Mouse (Mus musculus) frontal cortex, adult (tissue): ENCODE measurements around the gene Loxl3.

ENCODE experiments used
- ATAC-seq: cut with Nextera tagmentation; 2 replicates; pipeline ENCODE4 v1.9.2; 2017; ENCODE audit warnings: mild to moderate bottlenecking, moderate library complexity, mixed read lengths; ENCODE audit not compliant: low TSS enrichment

Loxl3 gene

GRCm38 (mm10) chr6:83033249-83034185 lies at the start of gene Loxl3, which contains the start of gene Dok1:
Gene Loxl3, plus strand, starts transcription at chr6:83034173.
Gene Dok1, minus strand, starts transcription at chr6:83033471.
- peak; percentile 29; the same call in 1 of the 2 replicates for ATAC-seq

- no peak for ATAC-seq
Observed at GRCm38 (mm10) chr6:82987411-82987971, 46.5 kb upstream of the Loxl3 start.

DNA sequence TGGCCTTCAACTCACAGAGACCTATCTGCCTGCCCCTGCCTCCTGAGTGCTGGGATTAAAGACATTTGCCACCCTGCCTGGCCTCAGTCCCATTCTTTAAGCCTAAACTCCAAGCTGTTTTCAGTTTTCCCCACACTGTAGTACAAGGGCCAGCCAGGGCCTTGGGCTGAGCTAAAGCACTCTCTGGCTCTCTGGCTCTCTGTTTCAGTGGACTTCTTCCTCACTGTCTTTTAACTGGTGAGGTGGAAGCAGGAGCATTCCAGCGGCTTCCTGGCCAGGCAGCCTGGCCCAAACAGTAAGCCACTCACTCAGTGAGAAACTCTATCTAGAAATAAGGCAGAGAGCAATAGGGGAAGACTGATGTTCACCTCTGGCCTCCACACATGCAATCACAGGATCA lies 40.3 kb upstream of the Loxl3 start:
- ATAC-seq = no peak

DNA sequence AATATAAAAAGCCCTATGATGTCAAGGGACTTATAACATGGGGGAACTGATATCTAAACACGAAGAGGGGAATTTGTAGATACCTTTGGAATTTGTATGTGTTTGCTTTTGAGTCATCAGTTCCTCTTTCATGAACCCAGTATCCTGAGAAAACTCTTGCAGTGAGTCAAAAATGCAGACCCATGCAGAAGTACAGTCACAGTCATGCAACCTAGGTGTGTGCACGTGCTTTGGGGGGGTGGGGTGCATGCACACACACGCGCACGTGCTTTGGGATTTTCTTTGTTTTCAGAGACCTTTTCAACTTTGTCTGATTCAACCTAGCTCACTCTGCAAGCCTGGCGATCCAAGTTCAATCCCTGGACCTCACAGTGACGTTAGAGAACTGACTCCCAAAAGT lies 39.6 kb upstream of the Loxl3 start:
- no peak for ATAC-seq

DNA sequence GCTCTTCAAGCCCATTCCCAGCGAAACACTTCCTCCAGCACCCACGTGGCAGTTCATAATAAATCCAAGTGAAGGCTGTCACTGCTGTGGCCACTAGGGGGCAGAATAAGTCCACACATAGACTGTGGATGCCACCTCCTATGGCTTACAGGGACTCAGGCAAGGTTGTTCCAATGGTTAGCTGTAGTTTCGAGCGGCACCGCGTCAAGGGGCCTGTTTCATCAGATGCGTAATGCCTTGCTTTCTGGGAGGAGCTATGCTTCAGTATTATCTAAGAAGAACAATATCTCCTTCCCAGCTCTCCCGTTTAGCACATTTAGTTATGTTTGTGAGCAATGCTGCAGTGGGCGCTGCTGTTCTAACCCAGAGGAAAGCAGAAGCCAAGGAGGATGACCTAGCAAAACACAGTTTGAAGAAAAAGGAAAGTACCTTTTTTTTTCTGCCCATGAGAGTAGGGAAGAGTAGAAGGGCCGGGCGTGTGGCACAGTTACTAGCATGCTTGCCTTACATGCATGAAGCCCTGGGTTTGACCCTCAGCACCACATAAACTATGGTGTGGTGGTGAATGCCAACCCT lies 37.1 kb upstream of the Loxl3 start:
- ATAC-seq = peak; percentile 100

GRCm38 (mm10) chr6:82997511-82998102 lies 36.4 kb upstream of the Loxl3 start:
- peak; percentile 21; the same call in 1 of the 2 replicates for ATAC-seq

DNA sequence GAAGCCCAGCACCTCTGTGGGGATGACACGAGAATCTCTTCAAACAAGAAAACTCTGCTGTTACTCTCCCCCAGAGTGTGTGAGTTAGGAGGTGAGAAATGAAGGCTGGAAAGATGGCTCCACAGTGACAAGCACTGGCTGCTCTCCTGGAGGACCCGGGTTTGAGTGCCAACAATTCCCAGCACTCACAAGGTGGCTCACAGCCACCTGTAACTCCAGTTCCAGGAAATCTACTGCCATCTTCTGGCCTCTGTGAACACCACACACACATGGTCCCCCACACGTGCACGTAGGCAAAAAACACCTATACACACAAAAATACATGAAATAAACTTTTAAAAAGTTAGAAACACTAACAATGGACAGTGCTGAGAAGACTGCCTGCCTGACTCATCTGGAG lies 35.6 kb upstream of the Loxl3 start:
- ATAC-seq = no peak

DNA sequence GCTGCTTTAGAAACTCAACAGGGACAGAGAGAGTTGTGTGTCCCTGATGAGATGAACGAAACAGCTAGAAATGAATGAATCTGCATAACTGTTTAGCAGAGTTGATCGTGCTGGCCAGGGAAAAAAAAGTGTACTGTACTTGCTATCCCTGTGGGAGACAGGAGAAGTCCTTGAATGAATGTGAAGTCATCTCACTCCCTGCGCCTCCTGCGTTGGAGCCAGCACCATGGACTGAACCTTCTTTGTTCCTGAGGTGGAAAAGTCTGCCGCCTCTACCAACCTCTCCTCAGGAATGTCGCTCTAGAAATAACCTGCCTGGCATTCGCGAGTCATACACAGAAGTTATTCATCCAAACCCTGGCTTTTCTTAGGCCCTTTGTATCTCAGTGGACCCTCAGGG lies 34.0 kb upstream of the Loxl3 start:
- no peak for ATAC-seq

- ATAC-seq = no peak
Observed at GRCm38 (mm10) chr6:83003082-83003481, 30.9 kb upstream of the Loxl3 start.

DNA sequence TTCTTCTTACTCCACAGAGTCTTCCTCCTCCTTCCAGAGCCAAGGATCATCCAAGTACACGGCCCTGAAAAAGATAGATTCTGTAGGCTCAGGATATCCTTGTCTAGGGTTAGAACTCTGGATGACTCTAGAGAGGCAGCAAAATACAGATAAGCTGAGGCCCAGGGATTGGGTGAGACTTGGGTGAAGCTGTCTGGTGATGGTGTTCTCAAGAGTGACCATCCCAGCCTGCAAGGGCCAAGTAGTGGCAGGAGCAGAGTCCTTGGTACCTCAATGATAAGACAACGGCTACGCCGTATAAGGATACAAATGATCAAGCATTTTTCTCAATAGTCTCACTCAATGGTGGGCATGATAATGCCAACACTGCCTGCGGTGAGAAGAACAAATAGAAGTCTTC lies 30.1 kb upstream of the Loxl3 start:
- ATAC-seq = no peak

DNA sequence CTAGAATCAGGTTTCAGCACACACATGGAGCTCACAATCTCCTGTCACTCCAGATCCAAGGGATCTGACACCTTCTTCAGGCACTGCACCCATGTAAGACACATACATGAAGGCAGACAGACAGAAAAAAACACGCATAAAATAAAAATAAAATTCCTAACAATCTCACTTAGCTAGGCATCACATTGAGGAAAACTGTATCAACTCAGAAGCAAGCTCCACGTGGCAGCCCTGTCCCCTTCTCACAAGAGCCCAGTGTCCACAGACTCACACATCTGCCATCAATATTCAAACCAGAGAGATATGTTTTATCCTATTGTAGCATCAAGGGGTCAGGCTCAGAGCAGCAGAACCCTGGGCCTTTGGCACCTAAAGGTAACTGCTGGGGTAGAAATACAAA lies 29.7 kb upstream of the Loxl3 start:
- ATAC-seq = no peak

DNA sequence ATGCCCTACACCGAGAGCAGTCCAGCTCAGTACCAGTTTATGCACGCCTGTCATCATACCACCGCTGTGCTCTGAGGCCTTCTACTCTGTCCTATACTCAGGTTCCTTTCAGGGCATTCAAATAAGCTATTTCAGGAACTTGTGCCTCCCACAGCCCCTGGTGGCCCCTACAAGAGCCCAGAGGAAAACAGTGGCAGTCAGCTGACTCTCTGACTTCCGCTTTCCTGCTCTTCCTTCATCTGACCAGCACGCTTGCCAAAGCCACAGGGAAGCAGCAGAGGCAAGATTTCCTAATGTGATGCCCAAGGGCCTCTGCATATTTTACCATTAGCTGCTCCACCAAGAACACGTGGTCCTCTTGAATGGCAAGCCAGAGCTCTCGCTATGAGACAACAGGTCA lies 29.1 kb upstream of the Loxl3 start:
- no peak for ATAC-seq

DNA sequence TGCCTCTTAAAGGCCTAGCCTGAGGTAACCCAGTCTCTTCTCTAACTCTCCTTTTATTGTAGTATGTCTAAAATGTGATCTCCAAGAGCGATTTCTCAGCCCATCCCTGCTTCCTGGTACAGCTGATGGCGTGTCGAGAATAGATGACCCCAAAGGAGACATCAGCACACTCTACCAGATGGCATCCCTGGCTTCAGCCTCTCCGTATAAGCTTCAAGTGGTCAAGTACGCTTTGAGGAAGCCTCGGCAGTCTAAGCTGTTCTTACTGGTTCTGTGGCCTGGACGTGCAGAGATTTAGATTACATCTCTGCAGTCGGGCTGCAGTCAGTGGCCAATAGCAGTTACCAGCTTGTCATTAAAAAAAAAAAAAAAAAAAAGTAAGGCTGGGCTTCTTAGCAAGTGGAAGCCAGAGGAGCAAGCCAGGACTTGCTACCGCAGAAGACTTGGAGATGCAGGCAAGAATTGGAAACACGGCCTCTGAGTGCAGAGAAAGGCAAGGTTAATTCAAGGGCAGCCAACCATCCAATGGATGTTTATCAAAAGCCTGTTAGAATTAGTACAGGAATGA lies 28.4 kb upstream of the Loxl3 start:
- no peak for ATAC-seq

DNA sequence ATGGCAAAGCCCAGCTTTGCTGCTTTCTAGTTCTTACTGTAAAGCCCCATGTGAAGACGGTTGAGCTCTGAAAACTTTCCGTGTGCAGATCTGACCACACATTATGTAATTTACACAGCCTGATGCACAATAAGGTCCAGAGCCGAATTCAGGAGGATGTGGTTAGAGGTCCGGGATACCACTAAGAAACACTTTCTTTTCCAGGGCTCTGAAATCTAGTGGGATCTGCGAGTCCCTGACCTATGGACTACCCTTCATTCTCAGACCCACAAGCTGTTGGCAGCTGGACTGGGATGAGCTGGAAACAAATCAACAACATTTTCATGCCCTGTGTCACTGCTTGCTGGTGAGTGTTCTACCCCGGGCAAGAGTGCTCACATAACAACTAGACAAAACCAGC lies 27.9 kb upstream of the Loxl3 start:
- ATAC-seq = no peak

- no peak for ATAC-seq
Observed at GRCm38 (mm10) chr6:83008659-83009058, 25.3 kb upstream of the Loxl3 start.

- ATAC-seq = no peak
Observed at GRCm38 (mm10) chr6:83010010-83010409, 24.0 kb upstream of the Loxl3 start.

DNA sequence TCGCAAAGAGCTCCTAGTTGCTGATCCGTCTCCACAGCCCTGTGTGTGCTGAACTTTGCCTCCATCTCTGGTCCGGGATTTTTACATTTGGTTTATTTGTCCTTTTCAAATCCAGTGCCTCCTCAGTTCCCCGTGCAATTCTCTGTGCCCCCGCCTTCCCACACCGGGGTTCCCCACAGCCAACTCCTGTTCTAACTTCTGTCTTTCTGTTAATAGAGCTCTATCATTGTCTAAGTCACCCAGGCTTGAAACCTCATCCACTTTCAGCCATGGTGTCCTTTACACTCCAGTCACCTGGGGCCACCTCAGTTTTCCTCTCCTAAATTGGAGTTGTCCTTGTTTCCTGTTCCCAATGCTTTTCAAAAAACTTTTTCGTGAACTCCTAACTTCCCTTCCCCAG lies 22.7 kb upstream of the Loxl3 start:
- ATAC-seq = no peak

DNA sequence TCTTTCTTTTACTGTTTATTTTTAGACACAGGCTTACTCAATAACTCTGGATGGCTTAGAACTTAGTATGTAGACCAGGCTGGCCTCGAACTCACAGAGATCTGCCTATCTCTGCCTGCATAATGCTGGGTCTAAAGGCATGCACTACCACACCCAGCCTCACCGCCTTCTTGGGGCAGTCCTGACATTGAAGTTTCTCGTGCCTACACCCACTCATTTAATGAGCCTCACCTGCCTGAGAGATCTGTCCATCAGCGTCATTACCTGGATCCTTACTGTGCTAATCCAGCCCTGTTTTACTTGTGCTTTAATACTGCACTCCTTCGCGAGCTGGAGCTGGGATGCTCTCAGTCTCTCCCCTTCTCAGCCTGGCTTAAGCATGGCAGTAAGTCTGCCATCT lies 22.2 kb upstream of the Loxl3 start:
- ATAC-seq = no peak

GRCm38 (mm10) chr6:83013444-83013843 lies 20.5 kb upstream of the Loxl3 start:
- ATAC-seq = no peak

- no peak for ATAC-seq
Observed at GRCm38 (mm10) chr6:83014482-83015466, 19.2 kb upstream of the Loxl3 start.

GRCm38 (mm10) chr6:83015749-83016148 lies 18.2 kb upstream of the Loxl3 start:
- ATAC-seq = no peak
